Mouse (Mus musculus) erythroid progenitor cell, adult 5-6 weeks (primary cell): ENCODE measurements around the gene Ehbp1. TPM values are rescaled to one million over a fixed set of nuclear protein-coding genes. Genes with fewer than 3 reads are reported as not detected.

Source experiments
- ATAC-seq: replicated peaks from 2 replicates; pipeline ENCODE4 v1.8.0; 2016; ENCODE audit warnings: moderate number of reproducible peaks, mild to moderate bottlenecking, moderate TSS enrichment, inconsistent platforms; ENCODE audit not compliant: poor library complexity, low FRiP score, severe bottlenecking
- total RNA-seq, 2 experiments: library from RNA; stranded (forward) in 1 of 2; stranded (reverse) in 1 of 2; fragments of 150-400 nt in 1 of 2; fragments of 186-747, 209-891 nt in 1 of 2; gene quantifications; 2 replicates each; pipeline versions ENCODE4 v1.2.3 to v1.2.4; 2015 to 2017; ENCODE audit warnings: low replicate concordance in 2 of 2

The Ehbp1 gene
- total RNA-seq, 2 experiments from 2014 or later = 1.4 to 2.9 TPM

- ATAC-seq = no peak
Measured at GRCm38 (mm10) chr11:21994377-21995370, 347.4 kb downstream of the Ehbp1 start.

- ATAC-seq = no peak
Measured at GRCm38 (mm10) chr11:21993597-21994376, 348.3 kb downstream of the Ehbp1 start.

- ATAC-seq = 0 out of 2 replicates have a peak, but pooled peaks have one; percentile 19
Measured at GRCm38 (mm10) chr11:21992761-21993596, 349.1 kb downstream of the Ehbp1 start.

- ATAC-seq = no peak
Measured at GRCm38 (mm10) chr11:21988398-21988946, 353.6 kb downstream of the Ehbp1 start.

DNA sequence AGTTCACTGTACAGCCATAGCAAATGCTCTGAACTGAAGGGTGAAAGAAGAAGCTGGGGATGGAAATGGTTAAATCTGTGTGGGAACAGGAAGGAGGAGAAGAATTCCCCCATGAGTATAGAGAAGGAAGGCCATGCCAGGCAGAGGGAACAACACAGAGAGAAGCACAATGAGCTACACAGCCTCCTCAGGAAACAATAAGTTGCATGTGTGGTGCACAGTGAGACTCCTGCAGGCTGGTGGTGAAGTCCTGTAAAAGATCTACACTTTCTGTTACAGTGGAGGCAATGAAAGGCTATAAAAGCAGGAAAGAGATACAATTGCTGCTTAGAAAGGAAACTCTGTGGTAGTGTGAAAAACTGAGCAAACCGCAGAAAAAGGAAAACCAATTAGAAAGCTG lies 357.0 kb downstream of the Ehbp1 start:
- no peak for ATAC-seq

DNA sequence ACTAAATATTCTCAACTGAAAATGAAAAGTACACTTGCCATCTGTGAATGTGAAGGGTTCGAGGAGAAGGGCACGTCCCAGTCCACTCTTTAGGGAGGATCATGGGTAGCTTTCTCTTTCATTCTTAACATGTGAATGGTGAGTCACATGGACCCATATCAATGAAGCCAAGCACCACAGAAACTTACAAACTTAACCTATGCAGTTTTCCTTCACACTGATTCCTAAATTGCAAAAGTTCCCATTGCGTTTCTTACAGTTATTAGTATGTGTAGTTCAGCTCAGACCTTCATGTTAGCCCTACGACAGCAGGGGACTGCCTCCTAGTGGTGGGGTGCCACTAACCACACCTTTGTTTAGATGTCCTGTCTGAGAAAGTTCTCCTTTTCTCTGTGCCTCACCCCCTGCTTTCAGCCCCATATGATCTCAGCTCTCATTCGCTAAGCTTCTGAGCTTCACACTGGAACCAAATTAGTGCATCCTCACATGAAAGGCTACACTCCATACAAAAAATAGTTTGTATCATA lies 368.0 kb downstream of the Ehbp1 start:
- no peak for ATAC-seq

DNA sequence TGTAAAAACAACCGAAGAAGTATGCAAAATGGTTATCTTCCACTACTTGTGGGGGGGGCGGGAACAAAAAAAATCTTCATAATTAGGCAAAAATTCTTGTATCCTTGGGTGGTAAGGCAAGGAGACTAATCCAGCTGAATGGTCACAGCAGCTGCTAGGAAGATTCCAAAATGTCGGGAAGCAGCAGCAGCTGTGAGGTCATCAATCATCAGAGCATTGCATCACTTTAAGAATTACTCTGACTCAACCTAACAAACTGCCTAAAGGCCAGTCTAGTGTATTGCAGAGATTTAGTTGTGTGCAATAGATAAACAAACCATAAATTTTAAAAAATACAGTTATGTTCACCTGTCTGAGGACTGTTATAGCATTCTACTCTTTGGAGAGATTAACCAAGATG lies 368.5 kb downstream of the Ehbp1 start:
- ATAC-seq = no peak

GRCm38 (mm10) chr11:21968922-21969321 lies 373.2 kb downstream of the Ehbp1 start:
- ATAC-seq = no peak

Other genes starting within 250 kb of the Ehbp1 start
- gene Tmem17, start 169.8 kb upstream of the Ehbp1 start, total RNA-seq (2015; ENCODE audit: low replicate concordance) = not detected in 2 replicates
- not detected in 2 replicates for gene Tmem17, start 169.8 kb upstream of the Ehbp1 start, total RNA-seq (2017; ENCODE audit: low replicate concordance)